Mouse (Mus musculus): ENCODE data around the gene Nucks1. TPM values are rescaled to one million over a fixed set of nuclear protein-coding genes. Genes with fewer than 3 reads are reported as not detected.

The Nucks1 gene
- polyA plus RNA-seq, 1 experiment from 2014 or later = 64.1 TPM

- no peak for ATAC-seq (ENCODE audit: insufficient read depth, low FRiP score)
- H3K4me2 ChIP-seq (ENCODE audit: low read depth, low read length) = no peak overlapping the region
- peaks cover 4% of the 10 kb centered on the region; the same call in 1 of the 2 replicates for H3K27me3 ChIP-seq (ENCODE audit: control insufficient read depth, insufficient read depth, low read length)
- WGBS = 45% methylated on average over 4 of the region's 4 CpGs
- peaks cover 25% of the 10 kb centered on the region for H3K4me1 ChIP-seq (ENCODE audit: control insufficient read depth, insufficient read depth, low read length)
- no peaks in the 10 kb centered on the region for H3K36me3 ChIP-seq (ENCODE audit: control insufficient read depth, insufficient read depth, low read length)
- no peak overlapping the region for H3K27ac ChIP-seq (ENCODE audit: low read length)
- no peak overlapping the region for H3K4me3 ChIP-seq (replicated peaks; ENCODE audit: low read length)
- no peak overlapping the region for H3K9ac ChIP-seq (ENCODE audit: low read length)
- H3K9me3 ChIP-seq (replicated peaks; ENCODE audit: control insufficient read depth, low read length) = no peaks in the 10 kb centered on the region
These were observed 59.5 kb downstream of the Nucks1 start for GRCm38 (mm10) chr1:131969825-131970224.

DNA sequence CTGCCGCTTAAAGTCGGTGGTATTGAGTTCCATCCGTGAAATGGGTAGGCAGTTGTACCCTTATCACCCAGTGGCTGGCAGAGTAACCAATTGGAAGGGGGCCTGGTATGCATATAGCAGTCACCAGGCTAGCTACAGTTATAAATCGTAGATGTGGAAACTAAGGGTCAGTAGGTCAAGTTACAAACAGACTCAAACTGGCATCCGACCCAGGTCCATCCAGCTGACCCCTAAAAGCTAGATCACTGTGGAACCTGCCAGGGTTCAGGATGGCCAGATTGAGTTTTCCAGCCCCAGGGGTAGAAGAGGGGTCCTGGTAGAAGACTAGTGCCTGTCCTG lies 60.0 kb downstream of the Nucks1 start:
- H3K27me3 ChIP-seq (ENCODE audit: control insufficient read depth, insufficient read depth, low read length) = peaks cover 3% of the 10 kb centered on the region; the same call in 1 of the 2 replicates
- H3K27ac ChIP-seq (ENCODE audit: low read length) = no peak overlapping the region
- H3K9me3 ChIP-seq (replicated peaks; ENCODE audit: control insufficient read depth, low read length) = no peaks in the 10 kb centered on the region
- ATAC-seq (ENCODE audit: insufficient read depth, low FRiP score) = no peak
- no peak overlapping the region for H3K4me2 ChIP-seq (ENCODE audit: low read depth, low read length)
- no peak overlapping the region for H3K9ac ChIP-seq (ENCODE audit: low read length)
- H3K4me1 ChIP-seq (ENCODE audit: control insufficient read depth, insufficient read depth, low read length) = peaks cover 25% of the 10 kb centered on the region
- no peaks in the 10 kb centered on the region for H3K36me3 ChIP-seq (ENCODE audit: control insufficient read depth, insufficient read depth, low read length)
- H3K4me3 ChIP-seq (replicated peaks; ENCODE audit: low read length) = no peak overlapping the region
- WGBS = 50% methylated on average over 5 of the region's 5 CpGs

DNA sequence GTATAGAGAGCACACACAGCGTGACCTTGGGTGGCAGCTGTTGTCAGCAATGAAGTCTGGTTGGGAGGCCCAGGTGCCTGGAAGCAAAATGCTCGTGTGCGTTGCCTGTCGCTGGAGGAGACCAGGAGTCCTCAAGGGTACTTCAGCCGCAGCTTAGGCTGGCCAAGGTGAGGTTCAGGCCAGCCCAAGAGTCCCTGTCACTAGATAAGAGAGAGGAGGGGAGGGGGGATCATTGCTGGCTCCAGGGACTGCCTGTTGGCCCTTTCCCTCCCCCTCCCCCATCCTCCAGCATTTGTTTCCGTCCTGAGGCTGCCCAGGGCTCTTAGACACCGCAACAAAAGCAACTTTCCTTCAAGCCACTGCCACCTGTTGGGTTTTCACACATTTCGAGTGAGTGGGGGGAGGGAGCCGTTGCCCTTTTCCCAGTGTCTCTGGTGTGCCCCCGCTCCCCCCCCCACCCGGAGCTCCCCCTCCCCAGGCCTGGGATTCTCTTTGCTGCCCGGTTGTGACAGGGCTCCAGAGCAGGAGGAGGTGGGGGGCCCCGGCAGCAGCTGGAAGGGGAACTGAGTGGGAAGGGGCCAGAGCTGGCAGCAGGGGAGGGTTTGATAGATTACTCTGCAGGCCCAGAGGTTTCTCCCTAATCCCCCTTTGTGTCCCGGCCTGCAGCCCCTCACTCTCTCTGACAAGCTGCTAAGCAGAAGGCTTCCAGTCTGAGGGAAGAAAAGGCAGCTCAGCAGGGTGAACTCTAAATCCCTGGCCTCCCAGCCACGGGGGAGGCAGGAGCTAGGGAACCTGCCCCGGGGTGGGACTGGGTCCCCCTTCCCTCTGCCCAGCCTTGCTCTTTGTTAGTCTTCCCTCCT lies 60.6 kb downstream of the Nucks1 start:
- H3K36me3 ChIP-seq (ENCODE audit: control insufficient read depth, insufficient read depth, low read length) = no peaks in the 10 kb centered on the region
- no peak overlapping the region for H3K4me3 ChIP-seq (replicated peaks; ENCODE audit: low read length)
- no peaks in the 10 kb centered on the region for H3K9me3 ChIP-seq (replicated peaks; ENCODE audit: control insufficient read depth, low read length)
- peaks cover 3% of the 10 kb centered on the region; the same call in 1 of the 2 replicates for H3K27me3 ChIP-seq (ENCODE audit: control insufficient read depth, insufficient read depth, low read length)
- no peak for ATAC-seq (ENCODE audit: insufficient read depth, low FRiP score)
- 0 out of 2 replicates have a peak overlapping the region, but pooled peaks have one; percentile 15 for H3K27ac ChIP-seq (ENCODE audit: low read length)
- H3K9ac ChIP-seq (ENCODE audit: low read length) = peak overlapping the region; percentile 38
- no peak overlapping the region for H3K4me2 ChIP-seq (ENCODE audit: low read depth, low read length)
- peaks cover 25% of the 10 kb centered on the region for H3K4me1 ChIP-seq (ENCODE audit: control insufficient read depth, insufficient read depth, low read length)
- 16% methylated on average over 16 of the region's 16 CpGs for WGBS

- H3K36me3 ChIP-seq (ENCODE audit: control insufficient read depth, insufficient read depth, low read length) = no peaks in the 10 kb centered on the region
- 43% methylated on average over 15 of the region's 15 CpGs for WGBS
- peaks cover 25% of the 10 kb centered on the region for H3K4me1 ChIP-seq (ENCODE audit: control insufficient read depth, insufficient read depth, low read length)
- no peaks in the 10 kb centered on the region for H3K9me3 ChIP-seq (replicated peaks; ENCODE audit: control insufficient read depth, low read length)
- H3K27me3 ChIP-seq (ENCODE audit: control insufficient read depth, insufficient read depth, low read length) = no peaks in the 10 kb centered on the region
- H3K9ac ChIP-seq (ENCODE audit: low read length) = peak overlapping the region; percentile 16
- H3K4me3 ChIP-seq (replicated peaks; ENCODE audit: low read length) = no peak overlapping the region
- ATAC-seq (ENCODE audit: insufficient read depth, low FRiP score) = peak; percentile 14; the same call in 1 of the 2 replicates
- no peak overlapping the region for H3K27ac ChIP-seq (ENCODE audit: low read length)
- H3K4me2 ChIP-seq (ENCODE audit: low read depth, low read length) = no peak overlapping the region
These were observed 61.6 kb downstream of the Nucks1 start for GRCm38 (mm10) chr1:131971771-131972497.

GRCm38 (mm10) chr1:131972498-131973334 lies 62.4 kb downstream of the Nucks1 start:
- peaks cover 25% of the 10 kb centered on the region for H3K4me1 ChIP-seq (ENCODE audit: control insufficient read depth, insufficient read depth, low read length)
- ATAC-seq (ENCODE audit: insufficient read depth, low FRiP score) = no peak
- H3K4me3 ChIP-seq (replicated peaks; ENCODE audit: low read length) = no peak overlapping the region
- H3K27me3 ChIP-seq (ENCODE audit: control insufficient read depth, insufficient read depth, low read length) = no peaks in the 10 kb centered on the region
- 47% methylated on average over 13 of the region's 13 CpGs for whole genome bisulfite sequencing
- no peaks in the 10 kb centered on the region for H3K36me3 ChIP-seq (ENCODE audit: control insufficient read depth, insufficient read depth, low read length)
- no peak overlapping the region; the same call in 1 of the 2 replicates for H3K9ac ChIP-seq (ENCODE audit: low read length)
- H3K27ac ChIP-seq (ENCODE audit: low read length) = peak overlapping the region; percentile 80; the same call in 1 of the 2 replicates
- H3K4me2 ChIP-seq (ENCODE audit: low read depth, low read length) = no peak overlapping the region
- no peaks in the 10 kb centered on the region for H3K9me3 ChIP-seq (replicated peaks; ENCODE audit: control insufficient read depth, low read length)

- peak; percentile 70; the same call in 1 of the 2 replicates for ATAC-seq (ENCODE audit: insufficient read depth, low FRiP score)
- Histone ChIP-seq H3K4me2 (ENCODE audit: low read depth, low read length) (no peak overlapping the region), H3K27ac (ENCODE audit: low read length) (peak overlapping the region; percentile 80), H3K27me3 (ENCODE audit: control insufficient read depth, insufficient read depth, low read length) (no peaks in the 10 kb centered on the region), H3K9ac (ENCODE audit: low read length) (no peak overlapping the region), H3K4me3 (replicated peaks; ENCODE audit: low read length) (peak overlapping the region; percentile 13; the same call in 1 of the 2 replicates), H3K36me3 (ENCODE audit: control insufficient read depth, insufficient read depth, low read length) (no peaks in the 10 kb centered on the region), H3K4me1 (ENCODE audit: control insufficient read depth, insufficient read depth, low read length) (peaks cover 25% of the 10 kb centered on the region), H3K9me3 (replicated peaks; ENCODE audit: control insufficient read depth, low read length) (no peaks in the 10 kb centered on the region)
- WGBS = 66% methylated on average over 6 of the region's 6 CpGs
These were observed 63.7 kb downstream of the Nucks1 start for GRCm38 (mm10) chr1:131973991-131974390.

DNA sequence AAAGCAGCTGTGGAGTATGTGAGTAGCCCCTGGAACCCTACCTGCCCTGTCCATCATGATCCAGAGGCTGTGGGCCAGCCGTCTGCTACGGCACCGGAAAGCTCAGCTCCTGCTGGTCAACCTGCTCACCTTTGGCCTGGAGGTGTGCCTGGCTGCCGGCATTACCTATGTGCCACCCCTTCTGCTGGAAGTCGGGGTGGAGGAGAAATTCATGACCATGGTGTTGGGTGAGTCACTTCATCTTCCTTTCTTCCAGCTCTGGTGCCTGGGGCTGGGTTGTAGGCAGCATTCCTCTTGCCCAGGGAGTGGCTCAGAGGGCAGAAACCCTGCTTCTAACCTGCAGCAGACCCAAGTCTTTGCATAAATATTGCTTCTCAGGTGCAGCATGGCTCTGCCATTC lies 66.6 kb downstream of the Nucks1 start:
- no peaks in the 10 kb centered on the region for H3K27me3 ChIP-seq (ENCODE audit: control insufficient read depth, insufficient read depth, low read length)
- H3K9ac ChIP-seq (ENCODE audit: low read length) = no peak overlapping the region; the same call in 1 of the 2 replicates
- H3K4me1 ChIP-seq (ENCODE audit: control insufficient read depth, insufficient read depth, low read length) = peaks cover 12% of the 10 kb centered on the region
- H3K9me3 ChIP-seq (replicated peaks; ENCODE audit: control insufficient read depth, low read length) = no peaks in the 10 kb centered on the region
- ATAC-seq (ENCODE audit: insufficient read depth, low FRiP score) = no peak
- peak overlapping the region; percentile 34 for H3K27ac ChIP-seq (ENCODE audit: low read length)
- H3K36me3 ChIP-seq (ENCODE audit: control insufficient read depth, insufficient read depth, low read length) = no peaks in the 10 kb centered on the region
- no peak overlapping the region for H3K4me2 ChIP-seq (ENCODE audit: low read depth, low read length)
- WGBS = 61% methylated on average over 5 of the region's 5 CpGs
- H3K4me3 ChIP-seq (replicated peaks; ENCODE audit: low read length) = no peak overlapping the region

DNA sequence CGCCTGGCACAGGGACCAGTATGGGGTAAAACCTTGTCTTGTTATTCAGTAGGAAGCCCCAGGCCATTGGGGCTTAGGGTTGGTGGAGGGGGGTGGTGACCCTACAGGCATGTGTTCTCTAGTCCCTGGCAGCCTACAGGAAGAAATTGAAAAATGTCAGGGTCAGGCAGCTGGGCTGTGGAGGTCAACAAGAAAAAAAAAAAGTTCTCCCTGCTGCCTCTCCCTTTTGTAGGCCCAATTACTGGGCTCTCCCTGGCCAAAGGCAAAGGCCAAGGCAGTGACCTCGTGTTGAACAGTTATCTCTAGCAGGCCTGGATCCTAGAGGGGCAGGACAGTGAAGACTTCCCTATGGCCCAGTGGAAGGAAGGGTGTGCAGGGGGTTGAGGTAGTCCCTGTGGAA lies 70.1 kb downstream of the Nucks1 start:
- Histone ChIP-seq H3K36me3 (ENCODE audit: control insufficient read depth, insufficient read depth, low read length) (no peaks in the 10 kb centered on the region), H3K4me3 (replicated peaks; ENCODE audit: low read length) (no peak overlapping the region), H3K9me3 (replicated peaks; ENCODE audit: control insufficient read depth, low read length) (no peaks in the 10 kb centered on the region), H3K4me2 (ENCODE audit: low read depth, low read length) (no peak overlapping the region), H3K9ac (ENCODE audit: low read length) (no peak overlapping the region), H3K27ac (ENCODE audit: low read length) (no peak overlapping the region), H3K27me3 (ENCODE audit: control insufficient read depth, insufficient read depth, low read length) (no peaks in the 10 kb centered on the region), H3K4me1 (ENCODE audit: control insufficient read depth, insufficient read depth, low read length) (no peaks in the 10 kb centered on the region)
- WGBS = 37% methylated on average over 2 of the region's 2 CpGs
- ATAC-seq (ENCODE audit: insufficient read depth, low FRiP score) = no peak
